Mouse (Mus musculus) gastrocnemius, postnatal 36 days (tissue): ENCODE results near the gene Ermn. TPM values are rescaled to one million over a fixed set of nuclear protein-coding genes. Genes with fewer than 3 reads are reported as not detected.

Experiments used
- DNase-seq, 2 experiments: peaks; one replicate each; pipeline ENCODE4 v3.0.0; 2022
- intact Hi-C: fragments of 180-260 bp; cut with DNase I; formaldehyde crosslinking; loops from one replicate; pipeline ENCODE4 v1.15.1; 2025
- long read RNA-seq, 2 experiments: library from polyadenylated mRNA; stranded (forward); transcript quantifications; one replicate each; pipeline ENCODE4 v2.0.0; 2021
- total RNA-seq, 2 experiments: library from RNA; stranded (reverse); gene quantifications; 2 replicates each; pipeline ENCODE4 v1.2.3; 2021

Ermn gene
- not detected for total RNA-seq
- long read RNA-seq, experiment 1: 0 reads
- long read RNA-seq, experiment 2: 0 reads

- intact Hi-C loops: no loop called here
- DNase-seq: no peak
These were observed at the start of gene Ermn for GRCm38 (mm10) chr2:58052821-58053581. TSS of gene Ermn (minus strand) at chr2:58052864.

- intact Hi-C loops: no loop called here
- DNase-seq: no peak
These were observed 42.2 kb upstream of the Ermn start for GRCm38 (mm10) chr2:58094818-58095217.

GRCm38 (mm10) chr2:58086420-58086819, 33.8 kb upstream of the Ermn start:
- intact Hi-C loops: no loop called here
- DNase-seq: no peak

GRCm38 (mm10) chr2:58079849-58080248, 27.2 kb upstream of the Ermn start:
- intact Hi-C loops: no loop called here
- DNase-seq: no peak

GRCm38 (mm10) chr2:58055383-58055782, 2.7 kb upstream of the Ermn start:
- intact Hi-C loops: loop anchor here (2.0 kb wide), 1 partner anchor 613 kb away; no protein-coding TSS in a partner anchor
- peak in 1 of 2 experiments; percentile 14 for DNase-seq

- no peak for DNase-seq
- intact Hi-C loops: no loop called here
These were observed 10.8 kb downstream of the Ermn start for GRCm38 (mm10) chr2:58041867-58042266.

GRCm38 (mm10) chr2:58036926-58037325, 15.7 kb downstream of the Ermn start:
- intact Hi-C loops: no loop called here
- DNase-seq: no peak

- no peak for DNase-seq
- intact Hi-C loops: no loop called here
These were observed 17.0 kb downstream of the Ermn start for GRCm38 (mm10) chr2:58035635-58036034.

- DNase-seq: no peak
- intact Hi-C loops: no loop called here
These were observed 21.2 kb downstream of the Ermn start for GRCm38 (mm10) chr2:58031431-58031830.

- intact Hi-C loops: no loop called here
- DNase-seq: no peak
These were observed 23.3 kb downstream of the Ermn start for GRCm38 (mm10) chr2:58029404-58029803.

- intact Hi-C loops: no loop called here
These were observed 25.9 kb downstream of the Ermn start for GRCm38 (mm10) chr2:58026740-58027139.

GRCm38 (mm10) chr2:58023556-58023955, 29.1 kb downstream of the Ermn start:
- no peak for DNase-seq
- intact Hi-C loops: no loop called here

More at GRCm38 (mm10) chr2:58026740-58027139, 25.9 kb downstream of the Ermn start:
- no peak for DNase-seq

- intact Hi-C loops: no loop called here
These were observed 45.6 kb downstream of the Ermn start for GRCm38 (mm10) chr2:58007081-58007480.

GRCm38 (mm10) chr2:58001497-58001896, 51.2 kb downstream of the Ermn start:
- intact Hi-C loops: no loop called here
- no peak for DNase-seq

More at GRCm38 (mm10) chr2:58007081-58007480, 45.6 kb downstream of the Ermn start:
- DNase-seq: no peak

GRCm38 (mm10) chr2:57997752-57998430, 54.8 kb downstream of the Ermn start, which contains the start of gene Galnt5:
TSS of gene Galnt5 (plus strand) at chr2:57997884.
- intact Hi-C loops: no loop called here
- peak; percentile 4 to 22 for DNase-seq

Other genes with a start within 250 kb of the Ermn start
- gene Galnt5, start 55.0 kb downstream of the Ermn start, total RNA-seq: 1 to 10 TPM in 1 of 2 experiments, under 1 TPM in 1; 0.89 to 1.0 TPM
- under 1 TPM; 0.20 to 0.79 TPM for gene Cytip, start 142.7 kb upstream of the Ermn start, total RNA-seq